Mouse (Mus musculus) large intestine, adult 2 months (tissue): ENCODE results near the gene Ngdn. TPM values are rescaled to one million over a fixed set of nuclear protein-coding genes. Genes with fewer than 3 reads are reported as not detected.
"Not testable (repeated sequence)": the region's sequence is repeated elsewhere in the genome, so short reads cannot be mapped to it uniquely, and the experiment has no call there.

Experiments used
- DNase-seq: peaks from one replicate; pipeline ENCODE4 v3.0.0-alpha.2; 2012; ENCODE audit warnings: low read depth, low spot score
- WGBS: fragments of 180-500 bp; shearing (Covaris S2); methylation state at CpG from one replicate; pipeline ENCODE4 v1.1.7; 2018; 5-methylcytosine and 5-hydroxymethylcytosine counted together
- polyA plus RNA-seq: library from polyadenylated mRNA; depleted of rRNA; stranded (reverse); fragments of >200 nt; gene quantifications from 2 replicates; pipeline ENCODE4 v1.2.3, GENCODE M21; 2012

The Ngdn gene
- polyA plus RNA-seq, 1 experiment = 18.3 TPM

DNA sequence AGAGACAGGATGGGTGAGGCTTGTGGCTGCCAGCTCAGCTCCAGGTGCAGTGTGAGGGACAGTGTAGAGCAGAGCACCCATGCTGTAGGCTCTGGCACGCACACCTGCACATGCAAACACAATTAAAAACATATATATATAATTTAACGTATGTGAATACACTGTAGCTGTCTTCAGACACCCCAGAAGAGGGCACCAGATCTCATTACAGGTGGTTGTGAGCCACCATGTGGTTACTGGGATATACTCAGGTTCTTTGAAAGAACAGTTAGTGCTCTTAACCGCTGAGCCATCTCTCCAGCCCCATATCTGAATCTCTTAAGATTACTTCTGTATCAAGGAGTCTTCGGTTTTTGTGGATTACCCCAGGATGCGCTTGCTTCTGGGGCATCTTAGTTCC is 10.3 kb downstream of the Ngdn start:
- no peak for DNase-seq
- 73% methylated on average over 5 of the region's 5 CpGs for WGBS

GRCm38 (mm10) chr14:55027251-55027650 is 12.0 kb downstream of the Ngdn start:
- DNase-seq = no peak
- 39% methylated on average over 5 of the region's 5 CpGs for WGBS

GRCm38 (mm10) chr14:55027653-55028052 is 12.4 kb downstream of the Ngdn start:
- WGBS = 56% methylated on average over 6 of the region's 6 CpGs
- DNase-seq = no peak

GRCm38 (mm10) chr14:55028333-55028835 is 13.1 kb downstream of the Ngdn start:
- WGBS = 56% methylated on average over 5 of the region's 5 CpGs
- DNase-seq = no peak

GRCm38 (mm10) chr14:55029034-55029698 is 13.9 kb downstream of the Ngdn start:
- 25% methylated on average over 11 of the region's 11 CpGs for WGBS

DNA sequence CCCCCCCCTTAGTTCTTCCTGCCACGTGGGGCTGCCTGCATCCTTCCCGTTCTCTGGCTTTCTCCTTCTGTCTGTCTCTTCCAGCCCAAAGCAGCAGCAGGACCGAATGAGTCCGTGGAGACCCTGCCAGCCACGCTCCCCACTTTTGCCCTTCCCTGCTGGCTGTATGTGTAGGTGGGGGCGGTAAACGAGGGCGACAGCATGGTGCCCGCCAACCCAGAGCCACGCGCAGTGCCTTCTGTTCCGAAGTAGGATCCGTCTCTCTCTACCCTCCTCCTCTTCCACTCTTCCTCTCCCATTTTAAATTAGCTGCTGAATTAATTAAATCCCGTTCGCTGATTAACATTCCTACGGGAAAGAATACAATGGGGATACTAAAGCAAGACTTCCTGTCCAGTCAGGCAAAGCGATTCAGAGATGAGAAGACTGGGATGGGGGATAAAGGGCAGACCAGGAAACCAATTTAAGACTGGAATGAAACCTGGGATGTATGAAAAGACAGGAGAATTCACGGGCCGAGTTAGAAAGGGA is 17.5 kb downstream of the Ngdn start:
- no peak for DNase-seq
- 67% methylated on average over 19 of the region's 19 CpGs for WGBS

More at GRCm38 (mm10) chr14:55029034-55029698, 13.9 kb downstream of the Ngdn start:
- no peak for DNase-seq

DNA sequence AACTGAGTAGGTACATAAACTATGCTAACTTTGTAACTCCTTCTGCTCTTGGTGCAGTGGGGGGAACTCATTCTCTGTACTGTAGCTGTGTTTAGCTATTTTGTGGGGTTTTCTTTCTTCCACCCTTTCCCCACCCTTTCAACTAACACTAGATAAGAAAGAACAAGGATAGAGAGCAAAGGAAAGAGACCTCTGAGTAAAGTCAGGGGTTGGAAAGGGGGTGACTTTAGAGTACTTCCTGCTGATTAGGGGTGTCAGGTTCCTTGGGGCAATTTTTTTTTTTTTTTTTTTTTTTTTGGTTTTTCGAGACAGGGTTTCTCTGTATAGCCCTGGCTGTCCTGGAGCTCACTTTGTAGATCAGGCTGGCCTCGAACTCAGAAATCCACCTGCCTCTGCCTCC is 28.4 kb downstream of the Ngdn start:
- DNase-seq = not testable (repeated sequence)
- 64% methylated on average over 1 of the region's 2 CpGs for WGBS

DNA sequence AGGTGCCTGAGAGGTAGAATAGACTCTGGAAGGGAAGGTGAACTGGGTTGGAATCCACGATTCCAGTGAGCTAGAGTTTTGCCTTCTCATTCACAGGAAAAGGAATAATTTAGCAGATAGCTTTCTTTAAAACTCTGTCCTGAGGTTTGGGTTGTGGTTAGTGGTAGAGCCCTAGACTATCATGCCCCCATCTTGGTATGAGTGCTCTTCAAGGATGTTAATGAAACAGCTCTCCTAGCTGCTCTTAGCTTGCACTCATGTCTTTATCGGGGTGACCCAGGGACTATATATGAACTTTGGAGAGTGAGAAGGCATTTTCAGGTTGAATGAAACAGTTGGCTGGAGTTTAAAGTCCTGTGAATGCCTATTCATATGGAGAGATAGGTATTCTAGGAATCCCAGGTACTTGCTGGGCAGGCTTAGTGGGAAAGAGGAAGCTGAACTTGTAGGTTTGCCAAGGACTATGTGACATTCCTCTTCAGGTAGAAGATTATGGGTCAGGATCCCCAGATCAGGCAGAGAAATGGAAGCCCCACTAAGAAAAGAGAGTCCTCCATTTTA is 32.8 kb downstream of the Ngdn start:
- no peak for DNase-seq
- WGBS = 80% methylated on average over 2 of the region's 2 CpGs

DNA sequence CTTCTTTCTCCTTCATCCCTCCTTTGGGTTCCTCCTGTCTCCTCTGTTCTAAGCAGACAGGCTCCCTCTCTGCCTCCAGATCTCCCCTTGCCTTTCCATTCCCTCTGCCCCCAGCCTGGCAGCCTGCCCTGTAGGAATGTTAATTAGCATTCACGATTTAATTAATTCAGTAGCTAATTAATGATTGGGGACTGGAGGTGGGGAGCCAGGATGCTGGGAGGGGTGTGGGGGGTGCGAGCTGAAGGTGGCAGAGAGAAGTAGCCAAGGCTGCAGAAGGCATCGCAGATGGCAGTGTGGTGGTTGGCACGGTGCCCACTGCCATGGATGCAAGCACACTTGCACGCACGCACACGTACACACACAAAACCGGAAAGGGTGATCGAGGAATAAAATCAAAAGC is 37.2 kb downstream of the Ngdn start:
- WGBS = 82% methylated on average over 9 of the region's 9 CpGs
- DNase-seq = no peak

GRCm38 (mm10) chr14:55053050-55053449 is 37.8 kb downstream of the Ngdn start:
- WGBS = 68% methylated on average over 4 of the region's 4 CpGs
- DNase-seq = no peak

DNA sequence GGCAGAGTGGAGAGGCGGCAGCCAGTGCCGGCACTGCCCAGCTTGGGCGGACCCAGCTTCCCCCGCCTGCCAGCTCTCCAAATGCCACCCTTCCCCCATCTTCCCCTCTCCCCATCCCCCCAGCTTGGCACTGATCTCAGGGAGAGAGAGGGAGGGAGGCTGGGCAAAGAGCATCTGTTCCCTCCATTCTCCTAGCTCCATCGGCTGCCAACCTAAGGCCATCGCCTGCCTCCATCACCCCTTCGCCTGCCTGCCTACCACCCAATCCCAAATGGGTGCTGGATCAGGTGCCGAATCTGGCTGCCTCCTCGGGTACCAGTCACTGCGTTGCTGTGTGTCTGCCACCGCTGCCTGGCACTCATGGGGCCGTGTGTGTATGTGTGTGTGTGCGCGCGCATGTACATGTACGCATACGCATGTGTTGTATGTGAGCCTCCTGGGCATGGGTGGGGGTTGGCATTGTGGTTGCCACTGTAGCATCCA is 38.5 kb downstream of the Ngdn start:
- 81% methylated on average over 17 of the region's 17 CpGs for WGBS
- no peak for DNase-seq

DNA sequence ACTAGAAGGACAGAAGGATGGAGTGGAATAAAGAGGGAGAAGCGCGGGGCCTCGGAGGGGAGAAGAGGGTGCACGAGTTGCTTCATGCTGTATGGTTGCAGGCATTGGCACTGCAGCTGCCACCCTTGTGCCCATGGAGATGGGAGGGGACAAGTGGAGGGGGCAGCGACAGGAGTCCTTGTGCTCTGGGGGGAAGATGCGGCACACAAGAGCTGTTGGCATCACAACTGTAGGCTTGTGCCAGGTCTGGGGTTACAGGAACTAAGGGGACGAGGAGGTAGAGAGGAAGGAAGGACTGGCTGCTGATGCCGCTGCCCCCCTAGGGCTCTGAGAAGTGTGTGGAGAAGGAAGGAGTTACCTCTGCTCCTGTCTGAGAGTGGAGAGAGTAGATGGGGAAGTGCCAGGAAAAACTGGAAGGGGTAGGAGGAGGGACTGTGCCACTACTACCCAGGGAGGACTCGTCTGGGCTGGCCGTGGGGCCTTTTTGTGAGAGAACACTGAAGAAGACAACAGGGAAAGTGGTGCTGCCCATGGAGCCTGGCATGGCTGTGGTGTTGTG is 39.0 kb downstream of the Ngdn start:
- 75% methylated on average over 10 of the region's 10 CpGs for WGBS
- DNase-seq = no peak

- no peak for DNase-seq
- 45% methylated on average over 11 of the region's 11 CpGs for whole genome bisulfite sequencing
Observed at GRCm38 (mm10) chr14:55055167-55055834, 40.0 kb downstream of the Ngdn start.

DNA sequence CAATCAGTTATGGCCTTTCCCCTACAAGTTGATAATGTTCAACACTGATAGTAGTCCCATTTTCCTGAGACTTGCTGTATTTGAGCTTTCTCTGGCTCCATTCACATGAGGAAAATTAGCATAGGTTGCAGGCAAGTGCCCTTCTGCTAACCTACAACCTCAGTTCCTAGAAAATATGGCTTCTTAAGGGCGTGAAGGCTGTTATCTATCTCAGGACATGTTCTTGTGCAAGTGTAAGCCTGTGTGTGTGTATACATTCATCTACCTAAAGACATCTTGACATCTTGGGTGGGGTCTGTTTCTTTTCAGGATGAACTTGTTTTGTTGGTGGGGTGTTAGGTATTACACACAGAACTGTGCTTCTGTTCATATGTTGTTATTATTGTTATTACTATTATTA is 43.8 kb downstream of the Ngdn start:
- 78% methylated on average over 1 of the region's 1 CpGs for WGBS
- DNase-seq = no peak

DNA sequence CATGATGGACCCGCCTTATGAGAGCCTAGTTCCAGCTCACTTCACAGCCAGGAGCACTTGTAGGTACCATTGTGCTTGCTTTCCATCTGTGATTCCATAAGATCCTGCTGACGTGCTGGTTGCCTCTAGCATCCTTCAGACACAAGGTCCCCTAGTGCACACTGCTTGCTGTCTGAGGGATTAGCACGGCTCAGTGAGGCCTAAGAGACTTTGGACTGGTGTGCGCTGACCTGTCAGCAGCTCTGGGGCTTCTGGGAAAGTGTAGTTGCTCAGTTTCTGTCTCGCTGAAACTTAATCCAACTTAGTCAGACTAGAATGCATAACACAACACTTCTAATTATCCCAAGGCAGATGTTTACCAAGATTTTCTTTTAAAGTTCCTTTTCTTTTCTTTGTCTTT is 44.7 kb downstream of the Ngdn start:
- DNase-seq = no peak
- WGBS = 69% methylated on average over 5 of the region's 5 CpGs

GRCm38 (mm10) chr14:55061845-55062244 is 46.6 kb downstream of the Ngdn start:
- no peak for DNase-seq
- WGBS = 42% methylated on average over 7 of the region's 7 CpGs

GRCm38 (mm10) chr14:55062626-55063025 is 47.4 kb downstream of the Ngdn start:
- WGBS = 29% methylated on average over 17 of the region's 17 CpGs
- DNase-seq = no peak

DNA sequence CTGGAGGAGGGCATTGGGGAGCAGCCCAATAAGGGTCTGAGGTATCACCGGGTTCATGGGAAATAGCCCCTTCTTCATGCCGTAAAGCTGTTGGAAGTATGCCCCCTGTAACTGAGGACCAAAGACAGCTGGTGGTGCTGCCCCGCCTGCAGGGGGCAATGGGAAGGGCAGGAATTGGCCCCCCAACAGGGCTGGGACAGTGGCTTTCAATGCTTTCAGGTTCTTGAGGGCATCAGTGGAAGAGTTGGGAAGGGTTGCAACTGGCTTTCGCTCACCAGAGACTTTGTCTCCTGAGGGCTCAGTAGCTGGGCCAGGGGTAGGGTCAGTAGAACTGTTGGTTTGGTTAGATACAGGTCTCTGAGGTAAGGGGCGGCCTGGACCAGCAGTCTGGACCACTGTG is 47.9 kb downstream of the Ngdn start:
- no peak for DNase-seq
- WGBS = 86% methylated on average over 5 of the region's 5 CpGs

DNA sequence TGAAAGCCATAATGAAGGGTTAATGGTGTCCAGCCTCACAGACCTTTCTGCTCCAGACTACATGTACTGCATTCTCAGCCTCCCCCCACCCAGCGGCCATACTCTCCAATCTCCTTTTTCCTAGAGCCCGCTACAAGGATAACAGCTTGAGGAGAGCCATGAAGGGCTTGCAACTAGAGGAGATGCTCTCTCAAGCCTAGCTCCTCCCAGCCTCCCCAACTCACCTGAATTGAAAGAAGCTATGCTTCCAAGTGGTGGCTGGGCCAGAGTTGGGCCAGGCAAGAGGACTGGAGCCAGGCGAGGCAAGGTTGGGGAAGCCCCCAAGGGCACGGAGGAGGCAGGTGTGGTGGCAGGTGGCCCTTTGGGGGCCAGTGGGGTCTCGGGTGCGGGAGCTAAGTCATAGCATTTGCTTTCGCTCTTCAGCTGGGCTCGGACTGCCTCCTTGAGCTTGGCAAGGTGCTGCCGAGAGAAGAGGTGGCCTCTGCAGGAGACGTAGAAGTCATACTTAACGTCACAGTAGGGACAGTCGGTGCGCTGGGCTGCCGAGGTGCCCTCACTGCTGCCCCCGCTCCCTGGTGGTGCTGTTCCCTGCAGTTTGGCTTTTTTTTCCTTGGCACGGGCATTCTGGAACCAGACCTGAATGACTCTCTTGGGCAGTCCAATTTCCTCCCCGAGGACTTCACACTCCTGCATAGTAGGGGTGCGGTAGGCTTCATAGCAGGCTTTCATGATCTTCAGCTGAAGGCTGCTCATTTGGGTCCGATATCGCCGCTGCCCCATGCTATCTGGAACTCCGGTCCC is 48.5 kb downstream of the Ngdn start:
- 89% methylated on average over 22 of the region's 22 CpGs for WGBS
- DNase-seq = no peak
